Mouse (Mus musculus) embryonic fibroblast, embryonic 13.5 days (primary cell): ENCODE results near the gene Hspg2.

Source experiments
- CTCF ChIP-seq: IDR thresholded peaks from 2 replicates; pipeline ENCODE4 v1.5.1; 2011; ENCODE audit warnings: mild to moderate bottlenecking, control low read depth, low read length, moderate library complexity, borderline replicate concordance; ENCODE audit not compliant: insufficient read depth
- POLR2A ChIP-seq: IDR thresholded peaks from 2 replicates; pipeline ENCODE4 v1.6.1; 2011; ENCODE audit warnings: low read depth, mild to moderate bottlenecking, control low read depth, low read length, moderate library complexity

- TF ChIP-seq CTCF (no peak), POLR2A (no peak)
These were observed 3.3 kb upstream of the Hspg2 start for GRCm38 (mm10) chr4:137465125-137465787.
